20 mouse cellular contexts compared by ENCODE assay signal in genomic region chr13:6228278-6228677, GRCm38 (mm10).
"Had no signal": no experiment of that assay in that cellular context is flagged by ENCODE, and none has a peak within 500 bp of the region (broad histone marks: within the 10 kb centered on the region; RNA-seq: fewer than 3 reads in every experiment).

No protein-coding gene starts in this region.

- H3K36me3 ChIP-seq: lung, embryonic 15.5 days; midbrain, embryonic 10.5 days; midbrain, embryonic 12.5 days; neural tube, embryonic 13.5 days; neural tube, embryonic 15.5 days had no signal

- H3K9me3 ChIP-seq: lung, embryonic 15.5 days; midbrain, embryonic 10.5 days; midbrain, embryonic 12.5 days; neural tube, embryonic 13.5 days; neural tube, embryonic 15.5 days had no signal

- ATAC-seq: lung, postnatal 0 days; midbrain, embryonic 16.5 days had no signal

- H3K4me3 ChIP-seq: lung, embryonic 15.5 days; midbrain, embryonic 10.5 days; midbrain, embryonic 12.5 days; myocyte; neural tube, embryonic 13.5 days; neural tube, embryonic 15.5 days had no signal

- H3K4me2 ChIP-seq: lung, embryonic 15.5 days; midbrain, embryonic 12.5 days; neural tube, embryonic 13.5 days; neural tube, embryonic 15.5 days had no signal

- H3K4me1 ChIP-seq: lung, embryonic 15.5 days; midbrain, embryonic 12.5 days; neural tube, embryonic 13.5 days; neural tube, embryonic 15.5 days had no signal

- DNase-seq: lung, adult 18-20 months; lung, postnatal 14 days; lung, postnatal 4 days; midbrain, embryonic 14.5 days; retina, postnatal 1 day; right cerebral cortex, adult 18-20 months; right cerebral cortex, postnatal 25 days; right cerebral cortex, postnatal 4 days; spleen, adult 18-20 months; thymus, adult 18-20 months; thymus, postnatal 14 days; thymus, postnatal 36 days had no signal

- H3K27ac ChIP-seq: lung, embryonic 15.5 days; midbrain, embryonic 10.5 days; midbrain, embryonic 12.5 days; neural tube, embryonic 13.5 days; neural tube, embryonic 15.5 days had no signal

- H3K9ac ChIP-seq: lung, embryonic 15.5 days; midbrain, embryonic 12.5 days; neural tube, embryonic 13.5 days; neural tube, embryonic 15.5 days had no signal

- H3K27me3 ChIP-seq: lung, embryonic 15.5 days; neural tube, embryonic 13.5 days; neural tube, embryonic 15.5 days had no signal
